Mouse (Mus musculus): ENCODE measurements around the gene Txndc2. TPM values are rescaled to one million over a fixed set of nuclear protein-coding genes. Genes with fewer than 3 reads are reported as not detected.

Txndc2 gene
- polyA plus RNA-seq, 2 experiments, result 0.08 to 0.10 TPM

GRCm38 (mm10) chr17:65674710-65675171 is 32.8 kb upstream of the Txndc2 start:
- Histone ChIP-seq H3K4me2 (replicated peaks; ENCODE audit: low read depth, low read length, severe bottlenecking) (no peak overlapping the region), H3K4me1 (ENCODE audit: control insufficient read depth, insufficient read depth, low read length) (peaks cover 4% of the 10 kb centered on the region), H3K9me3 (ENCODE audit: control insufficient read depth, low read length) (no peaks in the 10 kb centered on the region), H3K27me3 (ENCODE audit: control insufficient read depth, insufficient read depth, low read length) (no peaks in the 10 kb centered on the region), H3K9ac (ENCODE audit: low read depth, low read length, severe bottlenecking) (no peak overlapping the region), H3K4me3 (replicated peaks; ENCODE audit: low read length) (no peak overlapping the region), H3K36me3 (ENCODE audit: control insufficient read depth, insufficient read depth, low read length) (no peaks in the 10 kb centered on the region), H3K27ac (replicated peaks; ENCODE audit: low read depth, low read length) (no peak overlapping the region)
- DNase-seq (ENCODE audit: low spot score) (no peak), ATAC-seq (ENCODE audit: low FRiP score, low read depth) (no peak)
- TF ChIP-seq POLR2A (IDR thresholded peaks at IDR 0.05; ENCODE audit: borderline replicate concordance, extremely low read depth, insufficient read depth, insufficient read length), result no peak
- WGBS, result 67% methylated on average over 1 of the region's 1 CpGs

- H3K4me2 ChIP-seq (replicated peaks; ENCODE audit: low read depth, low read length, severe bottlenecking), result no peak overlapping the region
- no peak for ATAC-seq (ENCODE audit: low FRiP score, low read depth)
- H3K27me3 ChIP-seq (ENCODE audit: control insufficient read depth, insufficient read depth, low read length), result no peaks in the 10 kb centered on the region
- DNase-seq (ENCODE audit: low spot score), result no peak
- no peak overlapping the region for H3K4me3 ChIP-seq (replicated peaks; ENCODE audit: low read length)
- no peak for TF ChIP-seq POLR2A (IDR thresholded peaks at IDR 0.05; ENCODE audit: borderline replicate concordance, extremely low read depth, insufficient read depth, insufficient read length)
- 95% methylated on average over 7 of the region's 7 CpGs for WGBS
- no peak overlapping the region for H3K27ac ChIP-seq (replicated peaks; ENCODE audit: low read depth, low read length)
- H3K36me3 ChIP-seq (ENCODE audit: control insufficient read depth, insufficient read depth, low read length), result no peaks in the 10 kb centered on the region
- H3K4me1 ChIP-seq (ENCODE audit: control insufficient read depth, insufficient read depth, low read length), result no peaks in the 10 kb centered on the region
- no peaks in the 10 kb centered on the region for H3K9me3 ChIP-seq (ENCODE audit: control insufficient read depth, low read length)
- no peak overlapping the region for H3K9ac ChIP-seq (ENCODE audit: low read depth, low read length, severe bottlenecking)
Measured at GRCm38 (mm10) chr17:65672926-65673325, 31.0 kb upstream of the Txndc2 start.

- Histone ChIP-seq H3K4me3 (replicated peaks; ENCODE audit: low read length) (no peak overlapping the region), H3K27ac (replicated peaks; ENCODE audit: low read depth, low read length) (no peak overlapping the region), H3K4me1 (ENCODE audit: control insufficient read depth, insufficient read depth, low read length) (no peaks in the 10 kb centered on the region), H3K36me3 (ENCODE audit: control insufficient read depth, insufficient read depth, low read length) (no peaks in the 10 kb centered on the region; the same call in 1 of the 2 replicates), H3K9me3 (ENCODE audit: control insufficient read depth, low read length) (no peaks in the 10 kb centered on the region), H3K27me3 (ENCODE audit: control insufficient read depth, insufficient read depth, low read length) (no peaks in the 10 kb centered on the region), H3K4me2 (replicated peaks; ENCODE audit: low read depth, low read length, severe bottlenecking) (no peak overlapping the region), H3K9ac (ENCODE audit: low read depth, low read length, severe bottlenecking) (no peak overlapping the region)
- ATAC-seq (ENCODE audit: low FRiP score, low read depth), result no peak
- TF ChIP-seq POLR2A (IDR thresholded peaks at IDR 0.05; ENCODE audit: borderline replicate concordance, extremely low read depth, insufficient read depth, insufficient read length), result no peak
- WGBS, result 83% methylated on average over 4 of the region's 4 CpGs
- no peak for DNase-seq (ENCODE audit: low spot score)
Measured at GRCm38 (mm10) chr17:65669061-65669460, 27.1 kb upstream of the Txndc2 start.

- no peak overlapping the region for H3K9ac ChIP-seq (ENCODE audit: low read depth, low read length, severe bottlenecking)
- WGBS, result 87% methylated on average over 14 of the region's 14 CpGs
- no peak overlapping the region for H3K4me2 ChIP-seq (replicated peaks; ENCODE audit: low read depth, low read length, severe bottlenecking)
- DNase-seq (ENCODE audit: low spot score) (no peak), ATAC-seq (ENCODE audit: low FRiP score, low read depth) (no peak)
- H3K36me3 ChIP-seq (ENCODE audit: control insufficient read depth, insufficient read depth, low read length), result no peaks in the 10 kb centered on the region; the same call in 1 of the 2 replicates
- no peak overlapping the region for H3K27ac ChIP-seq (replicated peaks; ENCODE audit: low read depth, low read length)
- no peaks in the 10 kb centered on the region for H3K27me3 ChIP-seq (ENCODE audit: control insufficient read depth, insufficient read depth, low read length)
- no peak for TF ChIP-seq POLR2A (IDR thresholded peaks at IDR 0.05; ENCODE audit: borderline replicate concordance, extremely low read depth, insufficient read depth, insufficient read length)
- H3K9me3 ChIP-seq (ENCODE audit: control insufficient read depth, low read length), result no peaks in the 10 kb centered on the region
- no peaks in the 10 kb centered on the region for H3K4me1 ChIP-seq (ENCODE audit: control insufficient read depth, insufficient read depth, low read length)
- no peak overlapping the region for H3K4me3 ChIP-seq (replicated peaks; ENCODE audit: low read length)
Measured at GRCm38 (mm10) chr17:65667792-65668191, 25.8 kb upstream of the Txndc2 start.

- DNase-seq (ENCODE audit: low spot score), result peak; percentile 30
- ATAC-seq (ENCODE audit: low FRiP score, low read depth), result 0 out of 2 replicates have a peak, but pooled peaks have one; percentile 19
Measured at GRCm38 (mm10) chr17:65666388-65667161, 24.6 kb upstream of the Txndc2 start.

More at GRCm38 (mm10) chr17:65666388-65667161, 24.6 kb upstream of the Txndc2 start:
- WGBS, result 65% methylated on average over 17 of the region's 17 CpGs
- H3K27me3 ChIP-seq (ENCODE audit: control insufficient read depth, insufficient read depth, low read length), result no peaks in the 10 kb centered on the region
- H3K27ac ChIP-seq (replicated peaks; ENCODE audit: low read depth, low read length), result no peak overlapping the region
- H3K4me3 ChIP-seq (replicated peaks; ENCODE audit: low read length), result no peak overlapping the region
- no peaks in the 10 kb centered on the region for H3K9me3 ChIP-seq (ENCODE audit: control insufficient read depth, low read length)
- no peaks in the 10 kb centered on the region; the same call in 1 of the 2 replicates for H3K36me3 ChIP-seq (ENCODE audit: control insufficient read depth, insufficient read depth, low read length)
- no peaks in the 10 kb centered on the region for H3K4me1 ChIP-seq (ENCODE audit: control insufficient read depth, insufficient read depth, low read length)
- H3K4me2 ChIP-seq (replicated peaks; ENCODE audit: low read depth, low read length, severe bottlenecking), result no peak overlapping the region
- H3K9ac ChIP-seq (ENCODE audit: low read depth, low read length, severe bottlenecking), result no peak overlapping the region
- TF ChIP-seq POLR2A (IDR thresholded peaks at IDR 0.05; ENCODE audit: borderline replicate concordance, extremely low read depth, insufficient read depth, insufficient read length), result no peak

Data from limb, embryonic 14.5 days (tissue).